Comparison of ENCODE assay signal across 8 mouse cellular contexts in the genomic region with DNA sequence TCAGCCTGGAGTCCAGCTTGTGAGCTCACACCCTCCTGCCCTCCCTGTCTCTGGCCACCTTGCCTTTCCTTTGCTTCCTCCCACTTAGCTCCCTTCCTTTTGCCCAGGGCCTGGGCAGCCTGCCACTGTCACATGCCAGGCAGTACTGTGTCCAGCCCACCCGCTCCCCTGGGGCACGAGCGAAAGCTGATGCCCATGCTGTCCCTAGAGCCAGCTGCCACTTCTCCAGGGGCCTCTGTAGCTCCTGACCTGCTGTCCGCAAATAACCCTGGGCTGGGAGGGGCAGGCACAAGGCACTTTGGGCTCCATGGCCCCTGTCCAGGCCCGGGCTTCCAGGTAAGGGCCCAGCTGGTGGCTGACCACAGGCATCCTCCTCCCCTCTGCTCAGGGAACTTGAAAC. TPM values are rescaled to one million over a fixed set of nuclear protein-coding genes. Genes with fewer than 3 reads are reported as not detected.
DNase-seq lines count a peak whose midpoint lies in the region; ATAC-seq and TF ChIP-seq lines count a peak whose summit lies in the region.

No protein-coding gene starts in this region.

- ATAC-seq in heart, postnatal 0 days (ENCODE audit: insufficient read depth, low read depth) = peak; percentile 90
- no peak for ATAC-seq in erythroid progenitor cell, adult 5-6 weeks (replicated peaks; ENCODE audit: low FRiP score, poor library complexity, severe bottlenecking)

- peaks cover 19% of the 10 kb centered on the region; the same call in 1 of the 2 replicates for H3K4me1 ChIP-seq in spleen, adult 2 months (ENCODE audit: control insufficient read depth, insufficient read depth, insufficient read length)
- peaks cover 30% of the 10 kb centered on the region for H3K4me1 ChIP-seq in cortical plate, adult 2 months (ENCODE audit: control insufficient read depth, insufficient read depth, low read length)
- peaks cover 60% of the 10 kb centered on the region for H3K4me1 ChIP-seq in heart, postnatal 0 days (ENCODE audit: control insufficient read depth, insufficient read depth)
- peaks cover 39% of the 10 kb centered on the region for H3K4me1 ChIP-seq in olfactory bulb, adult 2 months (ENCODE audit: control insufficient read depth, insufficient read depth, low read length)

- no peak for DNase-seq in spleen, adult 2 months (ENCODE audit: low read depth in 1 of 2, low spot score in 2 of 2)
- no peak for DNase-seq in spleen, postnatal 36 days (ENCODE audit: low spot score in 2 of 2)
- DNase-seq in heart, postnatal 0 days (ENCODE audit: low spot score) = peak; percentile 85
- peak; percentile 54 to 68 for DNase-seq in kidney, postnatal 4 days
- no peak for DNase-seq in thymus, postnatal 36 days

- no peak overlapping the region for H3K4me3 ChIP-seq in spleen, adult 2 months (ENCODE audit: extremely low read depth, insufficient read depth, insufficient read length)
- no peak overlapping the region for H3K4me3 ChIP-seq in cortical plate, adult 2 months (ENCODE audit: insufficient read depth, low read length)
- no peak overlapping the region for H3K4me3 ChIP-seq in heart, postnatal 0 days (ENCODE audit: low read depth, low read length)
- H3K4me3 ChIP-seq in olfactory bulb, adult 2 months (ENCODE audit: insufficient read depth, low read depth, low read length) = no peak overlapping the region

- peaks cover 9% of the 10 kb centered on the region for H3K36me3 ChIP-seq in spleen, adult 2 months (ENCODE audit: control insufficient read depth, insufficient read depth, low read length)
- peaks cover 16% of the 10 kb centered on the region for H3K36me3 ChIP-seq in heart, postnatal 0 days (replicated peaks; ENCODE audit: control insufficient read depth, insufficient read depth, low read length)

- TF ChIP-seq POLR2A in spleen, adult 2 months (IDR thresholded peaks at IDR 0.05; ENCODE audit: low read depth, low read length) = no peak
- TF ChIP-seq POLR2A in cortical plate, adult 2 months (IDR thresholded peaks at IDR 0.05; ENCODE audit: extremely low read depth, insufficient read depth, low read length) = no peak
- TF ChIP-seq POLR2A in olfactory bulb, adult 2 months (IDR thresholded peaks at IDR 0.05; ENCODE audit: insufficient read depth, low read depth, low read length) = 0 out of 2 replicates have a peak, but pooled peaks have one; percentile 27

- WGBS in spleen, adult 2 months = 52% methylated on average over 5 of the region's 5 CpGs
- 23% methylated on average over 5 of the region's 5 CpGs for WGBS in heart, postnatal 0 days
- WGBS in olfactory bulb, adult 2 months = 47% methylated on average over 5 of the region's 5 CpGs

- TF ChIP-seq CTCF in spleen, adult 2 months (IDR thresholded peaks at IDR 0.05; ENCODE audit: extremely low read depth, insufficient read depth, insufficient read length, insufficient replicate concordance) = no peak
- TF ChIP-seq CTCF in cortical plate, adult 2 months (IDR thresholded peaks at IDR 0.05; ENCODE audit: extremely low read depth, insufficient read depth, low read length) = no peak
- no peak for TF ChIP-seq CTCF in heart, postnatal 0 days (IDR thresholded peaks at IDR 0.05; ENCODE audit: low read depth)
- no peak for TF ChIP-seq CTCF in olfactory bulb, adult 2 months (IDR thresholded peaks at IDR 0.05; ENCODE audit: insufficient read depth, low read depth, low read length)

- no peaks in the 10 kb centered on the region for H3K9me3 ChIP-seq in heart, postnatal 0 days (replicated peaks; ENCODE audit: control insufficient read depth, low read length)

- no peaks in the 10 kb centered on the region for H3K27me3 ChIP-seq in spleen, adult 2 months (ENCODE audit: control insufficient read depth, insufficient read depth, low read length)
- H3K27me3 ChIP-seq in heart, postnatal 0 days (ENCODE audit: control insufficient read depth, insufficient read depth, low read length) = no peaks in the 10 kb centered on the region

- no peak overlapping the region for H3K9ac ChIP-seq in heart, postnatal 0 days (replicated peaks; ENCODE audit: low read depth, low read length)

- H3K27ac ChIP-seq in spleen, adult 2 months (ENCODE audit: insufficient read depth, low read length) = peak overlapping the region; percentile 8; the same call in 1 of the 2 replicates
- peak overlapping the region; percentile 89 for H3K27ac ChIP-seq in cortical plate, adult 2 months (ENCODE audit: insufficient read depth, low read length)
- peak overlapping the region; percentile 72 for H3K27ac ChIP-seq in heart, postnatal 0 days (ENCODE audit: low read depth)
- H3K27ac ChIP-seq in olfactory bulb, adult 2 months (ENCODE audit: insufficient read depth, low read depth, low read length) = peak overlapping the region; percentile 16

- H3K4me2 ChIP-seq in heart, postnatal 0 days (ENCODE audit: low read depth, low read length) = 0 out of 2 replicates have a peak overlapping the region, but pooled peaks have one; percentile 22

- TF ChIP-seq EP300 in heart, postnatal 0 days (IDR thresholded peaks at IDR 0.05; ENCODE audit: low read depth) = peak; percentile 87

RNA-seq across cellular contexts. Expression of a gene that starts 16.2 kb away (rescaled TPM):
- 48.7 and 48.8 TPM in 2 replicates for polyA plus RNA-seq in spleen, adult 2 months (2012; rRNA removed)
- 144 and 161 TPM in 2 replicates for polyA plus RNA-seq in cortical plate, adult 2 months (2012; rRNA removed)
- 129 and 138 TPM in 2 replicates for total RNA-seq in heart, postnatal 0 days (2014; rRNA removed; ENCODE audit: low replicate concordance)
- polyA plus RNA-seq in heart, postnatal 0 days (2015; fragmentation: Nextera tagmentation; extraction: Ambion mirVana) = 74.0 and 80.5 TPM in 2 replicates
- not detected in 2 replicates for polyA plus RNA-seq in olfactory bulb, adult 2 months (2012; ENCODE audit: insufficient read depth, insufficient read length, low replicate concordance, missing spikeins)
- 28.5 and 59.9 TPM in 2 replicates for total RNA-seq in erythroid progenitor cell, adult 5-6 weeks (2015; ENCODE audit: low replicate concordance)
- 25.1 and 48.1 TPM in 2 replicates for total RNA-seq in erythroid progenitor cell, adult 5-6 weeks (2017; ENCODE audit: low replicate concordance)

RNA-seq across cellular contexts. Expression of a gene that starts 46.1 kb away (rescaled TPM):
- polyA plus RNA-seq in spleen, adult 2 months (2012; rRNA removed) = not detected in 2 replicates
- polyA plus RNA-seq in cortical plate, adult 2 months (2012; rRNA removed) = 188 and 192 TPM in 2 replicates
- total RNA-seq in heart, postnatal 0 days (2014; rRNA removed; ENCODE audit: low replicate concordance) = not detected in 2 replicates
- polyA plus RNA-seq in heart, postnatal 0 days (2015; fragmentation: Nextera tagmentation; extraction: Ambion mirVana) = not detected in 2 replicates
- polyA plus RNA-seq in olfactory bulb, adult 2 months (2012; ENCODE audit: insufficient read depth, insufficient read length, low replicate concordance, missing spikeins) = not detected in 2 replicates
- total RNA-seq in erythroid progenitor cell, adult 5-6 weeks (2015; ENCODE audit: low replicate concordance) = not detected in 2 replicates
- not detected in 2 replicates for total RNA-seq in erythroid progenitor cell, adult 5-6 weeks (2017; ENCODE audit: low replicate concordance)

RNA-seq across cellular contexts. Expression of a gene that starts 54.5 kb away (rescaled TPM):
- 25.9 and 26.5 TPM in 2 replicates for polyA plus RNA-seq in spleen, adult 2 months (2012; rRNA removed)
- 32.7 and 33.8 TPM in 2 replicates for polyA plus RNA-seq in cortical plate, adult 2 months (2012; rRNA removed)
- total RNA-seq in heart, postnatal 0 days (2014; rRNA removed; ENCODE audit: low replicate concordance) = 3.8 and 21.3 TPM in 2 replicates
- polyA plus RNA-seq in heart, postnatal 0 days (2015; fragmentation: Nextera tagmentation; extraction: Ambion mirVana) = 39.7 and 41.8 TPM in 2 replicates
- polyA plus RNA-seq in olfactory bulb, adult 2 months (2012; ENCODE audit: insufficient read depth, insufficient read length, low replicate concordance, missing spikeins) = not detected in 2 replicates
- 11.2 and 18.9 TPM in 2 replicates for total RNA-seq in erythroid progenitor cell, adult 5-6 weeks (2015; ENCODE audit: low replicate concordance)
- 1.6 and 6.8 TPM in 2 replicates for total RNA-seq in erythroid progenitor cell, adult 5-6 weeks (2017; ENCODE audit: low replicate concordance)

RNA-seq across cellular contexts. Expression of a gene that starts 54.6 kb away (rescaled TPM):
- 266 and 280 TPM in 2 replicates for polyA plus RNA-seq in spleen, adult 2 months (2012; rRNA removed)
- polyA plus RNA-seq in cortical plate, adult 2 months (2012; rRNA removed) = 1,185 and 1,204 TPM in 2 replicates
- 37.3 and 58.5 TPM in 2 replicates for total RNA-seq in heart, postnatal 0 days (2014; rRNA removed; ENCODE audit: low replicate concordance)
- polyA plus RNA-seq in heart, postnatal 0 days (2015; fragmentation: Nextera tagmentation; extraction: Ambion mirVana) = 38.9 and 43.8 TPM in 2 replicates
- not detected in 2 replicates for polyA plus RNA-seq in olfactory bulb, adult 2 months (2012; ENCODE audit: insufficient read depth, insufficient read length, low replicate concordance, missing spikeins)
- 43.2 and 88.0 TPM in 2 replicates for total RNA-seq in erythroid progenitor cell, adult 5-6 weeks (2015; ENCODE audit: low replicate concordance)
- 19.1 and 26.3 TPM in 2 replicates for total RNA-seq in erythroid progenitor cell, adult 5-6 weeks (2017; ENCODE audit: low replicate concordance)

Comparison
In these comparisons a context has a peak if more than half of its experiments do, and no peak if none do; other contexts are left out.
1. DNase-seq: peak in heart, postnatal 0 days (single experiment) and kidney, postnatal 4 days (2 of 2); none in spleen, adult 2 months (0 of 2), spleen, postnatal 36 days (0 of 2) and thymus, postnatal 36 days (0 of 2).
2. H3K27ac ChIP-seq: peak in every context shown above with its lines; median percentile 89 in cortical plate, adult 2 months; 72 in heart, postnatal 0 days; 16 in olfactory bulb, adult 2 months; 8 in spleen, adult 2 months.
3. RNA of a gene that starts 46.1 kb away (polyA plus RNA-seq): 188 to 192 TPM in cortical plate, adult 2 months; not detected in heart, postnatal 0 days, not detected in spleen, adult 2 months and not detected in olfactory bulb, adult 2 months; every median in the first group is over 100 times any median in the second.
4. RNA of a gene that starts 54.5 kb away (polyA plus RNA-seq): 39.7 to 41.8 TPM in heart, postnatal 0 days, 32.7 to 33.8 TPM in cortical plate, adult 2 months and 25.9 to 26.5 TPM in spleen, adult 2 months; not detected in olfactory bulb, adult 2 months; every median in the first group is over 10 times any median in the second.